Mouse (Mus musculus) lung, postnatal 14 days (tissue): ENCODE results near the gene Plch2.

ENCODE experiments used
- DNase-seq: peaks from one replicate; pipeline ENCODE4 v3.0.0; 2021

Gene Plch2

GRCm38 (mm10) chr4:155019336-155019847 is 37.2 kb downstream of the Plch2 start:
- DNase-seq, result peak; percentile 61

GRCm38 (mm10) chr4:155018601-155019335 is 37.8 kb downstream of the Plch2 start:
- peak; percentile 55 for DNase-seq

GRCm38 (mm10) chr4:155018066-155018465 is 38.5 kb downstream of the Plch2 start:
- DNase-seq, result no peak

GRCm38 (mm10) chr4:155017253-155017878 is 39.2 kb downstream of the Plch2 start:
- DNase-seq, result no peak

GRCm38 (mm10) chr4:155016807-155017206 is 39.8 kb downstream of the Plch2 start:
- no peak for DNase-seq

- no peak for DNase-seq
Measured at GRCm38 (mm10) chr4:155015550-155015949, 41.0 kb downstream of the Plch2 start.

GRCm38 (mm10) chr4:155014791-155015190 is 41.8 kb downstream of the Plch2 start:
- DNase-seq, result no peak

- DNase-seq, result no peak
Measured at GRCm38 (mm10) chr4:155014244-155014643, 42.3 kb downstream of the Plch2 start.

- peak; percentile 74 for DNase-seq
Measured at GRCm38 (mm10) chr4:155012788-155013187, 43.8 kb downstream of the Plch2 start.

GRCm38 (mm10) chr4:155012115-155012514 is 44.5 kb downstream of the Plch2 start:
- no peak for DNase-seq

- DNase-seq, result no peak
Measured at GRCm38 (mm10) chr4:155011312-155012025, 45.1 kb downstream of the Plch2 start.

GRCm38 (mm10) chr4:155010870-155011269 is 45.7 kb downstream of the Plch2 start:
- DNase-seq, result no peak

- DNase-seq, result no peak
Measured at GRCm38 (mm10) chr4:155009216-155009615, 47.4 kb downstream of the Plch2 start.

GRCm38 (mm10) chr4:155008075-155008474 is 48.5 kb downstream of the Plch2 start:
- no peak for DNase-seq

GRCm38 (mm10) chr4:155007641-155008040 is 48.9 kb downstream of the Plch2 start:
- no peak for DNase-seq

- no peak for DNase-seq
Measured at GRCm38 (mm10) chr4:155006296-155006695, 50.3 kb downstream of the Plch2 start.

GRCm38 (mm10) chr4:155005278-155005677 is 51.3 kb downstream of the Plch2 start:
- DNase-seq, result no peak

GRCm38 (mm10) chr4:154999379-154999778 is 57.2 kb downstream of the Plch2 start:
- no peak for DNase-seq

- no peak for DNase-seq
Measured at GRCm38 (mm10) chr4:154996572-154997154, 59.9 kb downstream of the Plch2 start.

GRCm38 (mm10) chr4:154994876-154995275 is 61.7 kb downstream of the Plch2 start:
- DNase-seq, result no peak

- no peak for DNase-seq
Measured at GRCm38 (mm10) chr4:154986750-154987149, 69.8 kb downstream of the Plch2 start.

GRCm38 (mm10) chr4:154986096-154986495 is 70.5 kb downstream of the Plch2 start:
- DNase-seq, result peak; percentile 83

- no peak for DNase-seq
Measured at GRCm38 (mm10) chr4:154985151-154985777, 71.3 kb downstream of the Plch2 start.
